Mouse (Mus musculus) ES-E14 (cell line): ENCODE results near the gene Wdpcp.

Source experiments
- CHD2 ChIP-seq: IDR thresholded peaks from 2 replicates; pipeline ENCODE4 v1.6.1; 2014; ENCODE audit warnings: mild to moderate bottlenecking, low read depth, low read length, inconsistent platforms
- HCFC1 ChIP-seq: IDR thresholded peaks from 2 replicates; pipeline ENCODE4 v1.6.1; 2012; ENCODE audit warnings: low read length, inconsistent platforms, borderline replicate concordance; ENCODE audit not compliant: insufficient read depth
- MAFK ChIP-seq: IDR thresholded peaks from 2 replicates; pipeline ENCODE4 v1.6.1; 2014; ENCODE audit warnings: mild to moderate bottlenecking, low read depth, low read length, inconsistent platforms; ENCODE audit not compliant: insufficient read depth
- ZC3H11A ChIP-seq: IDR thresholded peaks from 2 replicates; pipeline ENCODE4 v1.6.1; 2012; ENCODE audit warnings: low read depth, mild to moderate bottlenecking, inconsistent platforms, low read length, borderline replicate concordance
- ZNF384 ChIP-seq: IDR thresholded peaks from 2 replicates; pipeline ENCODE4 v1.6.1; 2012; ENCODE audit warnings: low read depth, low read length, inconsistent platforms

DNA sequence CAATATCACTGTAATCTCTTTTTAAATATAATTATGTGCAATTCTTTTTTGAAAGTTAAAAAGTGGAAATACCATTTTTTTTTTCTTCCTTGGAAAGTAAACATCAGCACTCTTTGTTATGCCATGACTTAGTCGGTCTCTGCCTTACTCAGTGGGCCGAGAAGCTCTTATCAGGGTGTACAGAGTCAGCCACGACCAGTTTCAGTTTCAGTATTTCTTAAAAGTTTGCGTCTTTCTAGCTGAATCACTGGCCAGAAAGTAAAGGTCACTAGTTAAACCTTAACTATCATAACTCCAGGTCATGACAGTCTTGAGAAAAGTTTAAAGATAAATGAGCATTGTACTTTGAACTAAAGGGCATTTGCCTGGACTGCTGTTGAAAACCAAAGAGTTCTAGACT lies 22.3 kb upstream of the Wdpcp start:
- TF ChIP-seq CHD2 (no peak), ZC3H11A (no peak), MAFK (no peak), ZNF384 (no peak), HCFC1 (no peak)
